Mouse (Mus musculus): ENCODE data around the gene BC004004. TPM values are rescaled to one million over a fixed set of nuclear protein-coding genes. Genes with fewer than 3 reads are reported as not detected.
"Not testable (repeated sequence)": the region's sequence is repeated elsewhere in the genome, so short reads cannot be mapped to it uniquely, and the experiment has no call there.

BC004004 gene
- polyA plus RNA-seq, 1 experiment from 2014 or later = 99.1 TPM

- WGBS = 52% methylated on average over 3 of the region's 3 CpGs
- no peak for ATAC-seq
- H3K27ac ChIP-seq = no peak overlapping the region
Observed at GRCm38 (mm10) chr17:29316891-29317290, 48.3 kb downstream of the BC004004 start.

DNA sequence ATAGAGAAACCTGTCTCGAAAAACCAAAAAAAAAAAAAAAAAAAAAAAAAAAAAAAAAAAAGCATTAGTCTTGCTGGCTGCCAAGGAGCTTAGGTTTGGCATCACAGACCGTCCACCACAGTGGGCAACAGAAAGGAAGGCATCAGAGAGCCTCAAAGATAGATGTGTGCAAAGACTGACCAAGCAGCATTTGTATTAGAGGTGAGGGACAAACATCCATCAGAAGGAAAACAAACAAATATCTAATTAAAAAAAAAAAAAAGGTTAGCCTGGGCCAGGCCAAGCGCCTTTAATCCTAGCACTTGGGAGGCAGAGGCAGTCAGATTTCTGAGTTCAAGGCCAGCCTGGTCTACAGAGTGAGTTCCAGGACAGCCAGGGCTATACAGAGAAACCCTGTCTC, 48.8 kb downstream of the BC004004 start, which contains the start of gene Pi16:
Gene Pi16, plus strand, starts transcription at position 301 of the 400 bp plus-strand sequence.
- ATAC-seq; H3K9ac ChIP-seq (replicated peaks); H3K4me3 ChIP-seq (replicated peaks); H3K36me3 ChIP-seq; H3K4me2 ChIP-seq (replicated peaks); H3K27ac ChIP-seq; H3K9me3 ChIP-seq: not testable (repeated sequence)
- Histone ChIP-seq H3K4me1 (replicated peaks) (peaks cover 19% of the 10 kb centered on the region), H3K27me3 (peaks cover 23% of the 10 kb centered on the region)
- WGBS = 88% methylated on average over 3 of the region's 3 CpGs

More at GRCm38 (mm10) chr17:29316891-29317290, 48.3 kb downstream of the BC004004 start:
- H3K9me3 ChIP-seq = 0 out of 2 replicates have a peak, but pooled peaks cover 3% of the 10 kb centered on the region
- H3K4me2 ChIP-seq (replicated peaks) = no peak overlapping the region
- H3K27me3 ChIP-seq = peaks cover 18% of the 10 kb centered on the region
- no peaks in the 10 kb centered on the region for H3K36me3 ChIP-seq
- H3K9ac ChIP-seq (replicated peaks) = no peak overlapping the region
- H3K4me1 ChIP-seq (replicated peaks) = peaks cover 15% of the 10 kb centered on the region; the same call in 1 of the 2 replicates
- H3K4me3 ChIP-seq (replicated peaks) = no peak overlapping the region

- no peak for ATAC-seq
- 53% methylated on average over 6 of the region's 6 CpGs for WGBS
- H3K27ac ChIP-seq = no peak overlapping the region
- H3K9me3 ChIP-seq = no peaks in the 10 kb centered on the region
- no peak overlapping the region for H3K4me2 ChIP-seq (replicated peaks)
- peaks cover 24% of the 10 kb centered on the region for H3K4me1 ChIP-seq (replicated peaks)
- no peaks in the 10 kb centered on the region for H3K36me3 ChIP-seq
- no peak overlapping the region for H3K9ac ChIP-seq (replicated peaks)
- H3K4me3 ChIP-seq (replicated peaks) = no peak overlapping the region
- peaks cover 32% of the 10 kb centered on the region for H3K27me3 ChIP-seq
Observed at GRCm38 (mm10) chr17:29318731-29319250, 50.2 kb downstream of the BC004004 start.

DNA sequence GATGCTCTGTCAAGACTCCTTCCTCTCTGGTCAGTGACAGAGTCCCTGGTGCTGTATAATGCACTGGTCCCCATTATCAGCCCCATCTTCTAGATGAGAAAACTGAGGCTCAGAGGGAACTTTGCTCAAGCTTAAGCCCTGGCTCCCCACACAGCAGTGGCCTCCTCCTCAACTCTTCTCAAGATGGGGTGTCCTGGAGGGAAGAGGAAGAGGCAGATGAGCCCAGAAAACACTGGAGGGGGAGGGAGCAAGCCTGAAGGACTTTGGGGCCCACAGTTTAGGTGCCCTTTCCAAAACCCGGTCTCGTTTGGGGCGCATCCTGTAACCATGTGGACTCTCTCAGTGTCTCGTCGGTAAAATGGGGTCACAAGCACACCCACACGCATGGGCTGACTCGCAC, 50.9 kb downstream of the BC004004 start:
- no peak for ATAC-seq
- Histone ChIP-seq H3K36me3 (no peaks in the 10 kb centered on the region), H3K9me3 (no peaks in the 10 kb centered on the region), H3K9ac (replicated peaks) (no peak overlapping the region), H3K27ac (no peak overlapping the region), H3K4me3 (replicated peaks) (no peak overlapping the region), H3K27me3 (peaks cover 32% of the 10 kb centered on the region), H3K4me2 (replicated peaks) (no peak overlapping the region), H3K4me1 (replicated peaks) (peaks cover 24% of the 10 kb centered on the region)
- 89% methylated on average over 7 of the region's 7 CpGs for WGBS

GRCm38 (mm10) chr17:29319881-29320639, 51.5 kb downstream of the BC004004 start:
- Histone ChIP-seq H3K4me1 (replicated peaks) (peaks cover 24% of the 10 kb centered on the region), H3K27me3 (peaks cover 32% of the 10 kb centered on the region), H3K27ac (no peak overlapping the region), H3K4me2 (replicated peaks) (no peak overlapping the region), H3K9ac (replicated peaks) (no peak overlapping the region), H3K9me3 (no peaks in the 10 kb centered on the region), H3K4me3 (replicated peaks) (no peak overlapping the region), H3K36me3 (no peaks in the 10 kb centered on the region)
- WGBS = 72% methylated on average over 8 of the region's 8 CpGs
- no peak for ATAC-seq

DNA sequence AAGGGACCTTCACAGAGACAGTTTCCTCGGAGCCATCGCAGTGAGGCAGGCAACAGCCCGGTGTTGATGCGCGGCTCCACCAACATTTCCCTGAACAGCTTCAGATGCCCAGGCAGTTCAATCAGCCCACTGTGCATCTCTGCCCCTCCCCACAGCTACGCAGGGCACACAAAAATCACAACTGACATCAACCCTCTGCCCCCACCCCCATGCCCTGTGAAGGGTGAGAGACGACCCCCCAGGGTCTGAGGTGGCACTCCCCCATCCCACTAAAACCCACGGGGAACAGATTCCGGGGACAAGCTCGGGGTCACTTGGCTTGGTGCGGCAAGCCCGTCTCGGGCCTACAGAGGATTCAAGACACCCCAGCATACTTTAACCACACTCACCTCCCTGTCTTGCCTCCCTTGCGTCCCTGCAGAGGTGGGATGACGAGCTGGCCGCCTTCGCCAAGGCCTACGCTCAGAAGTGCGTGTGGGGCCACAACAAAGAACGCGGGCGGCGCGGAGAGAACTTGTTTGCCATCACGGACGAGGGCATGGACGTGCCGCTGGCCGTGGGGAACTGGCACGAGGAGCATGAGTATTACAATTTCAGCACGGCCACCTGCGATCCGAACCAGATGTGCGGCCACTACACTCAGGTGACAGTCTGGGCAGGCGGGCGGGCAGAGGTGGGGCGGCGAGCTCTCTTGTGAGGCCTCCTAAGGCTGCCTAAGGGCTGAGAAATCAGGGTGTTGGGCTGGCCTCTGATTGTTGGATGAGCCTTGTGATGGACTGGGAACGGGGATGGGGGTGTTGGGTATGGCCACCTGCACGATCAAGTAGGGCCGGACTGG, 53.4 kb downstream of the BC004004 start:
- peak overlapping the region; percentile 10; the same call in 1 of the 2 replicates for H3K9ac ChIP-seq (replicated peaks)

GRCm38 (mm10) chr17:29322603-29322962, 54.0 kb downstream of the BC004004 start:
- H3K36me3 ChIP-seq = no peaks in the 10 kb centered on the region
- H3K4me1 ChIP-seq (replicated peaks) = peaks cover 42% of the 10 kb centered on the region
- no peak overlapping the region for H3K27ac ChIP-seq
- 21% methylated on average over 18 of the region's 18 CpGs for WGBS
- H3K27me3 ChIP-seq = peaks cover 32% of the 10 kb centered on the region
- no peak overlapping the region for H3K4me3 ChIP-seq (replicated peaks)
- H3K9ac ChIP-seq (replicated peaks) = no peak overlapping the region; the same call in 1 of the 2 replicates
- H3K9me3 ChIP-seq = no peaks in the 10 kb centered on the region
- no peak overlapping the region for H3K4me2 ChIP-seq (replicated peaks)
- no peak for ATAC-seq

More for the DNA sequence above, 53.4 kb downstream of the BC004004 start:
- H3K4me3 ChIP-seq (replicated peaks) = peak overlapping the region; percentile 2; the same call in 1 of the 2 replicates
- peaks cover 36% of the 10 kb centered on the region for H3K4me1 ChIP-seq (replicated peaks)
- 15% methylated on average over 41 of the region's 41 CpGs for WGBS
- no peaks in the 10 kb centered on the region for H3K36me3 ChIP-seq
- ATAC-seq = no peak
- H3K9me3 ChIP-seq = no peaks in the 10 kb centered on the region
- no peak overlapping the region for H3K27ac ChIP-seq
- 0 out of 2 replicates have a peak overlapping the region, but pooled peaks have one; percentile 19 for H3K4me2 ChIP-seq (replicated peaks)
- peaks cover 32% of the 10 kb centered on the region for H3K27me3 ChIP-seq

DNA sequence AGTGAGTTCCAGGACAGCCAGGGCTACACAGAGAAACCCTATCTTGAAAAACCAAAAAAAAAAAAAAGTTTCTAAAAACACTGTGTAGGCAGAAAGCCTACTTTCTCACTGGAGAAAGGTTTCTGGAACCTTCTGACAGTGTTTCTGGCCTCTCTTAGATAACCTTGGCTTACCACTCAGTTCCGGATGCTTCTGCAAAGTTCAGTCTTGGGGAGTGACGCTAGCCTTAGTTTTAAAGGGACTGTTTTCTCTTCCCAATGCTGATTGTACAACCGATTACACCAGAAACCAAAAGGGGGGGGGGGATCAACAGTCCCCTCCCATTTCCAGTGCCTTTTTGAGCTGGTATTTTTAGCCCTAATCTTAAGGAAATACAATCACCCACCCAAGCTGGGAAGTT, 55.0 kb downstream of the BC004004 start:
- no peak overlapping the region for H3K27ac ChIP-seq
- H3K9ac ChIP-seq (replicated peaks) = no peak overlapping the region
- no peaks in the 10 kb centered on the region for H3K9me3 ChIP-seq
- H3K36me3 ChIP-seq = no peaks in the 10 kb centered on the region
- WGBS = 89% methylated on average over 3 of the region's 3 CpGs
- ATAC-seq = no peak
- H3K4me2 ChIP-seq (replicated peaks) = no peak overlapping the region
- H3K4me3 ChIP-seq (replicated peaks) = no peak overlapping the region
- peaks cover 32% of the 10 kb centered on the region for H3K27me3 ChIP-seq
- peaks cover 44% of the 10 kb centered on the region for H3K4me1 ChIP-seq (replicated peaks)

DNA sequence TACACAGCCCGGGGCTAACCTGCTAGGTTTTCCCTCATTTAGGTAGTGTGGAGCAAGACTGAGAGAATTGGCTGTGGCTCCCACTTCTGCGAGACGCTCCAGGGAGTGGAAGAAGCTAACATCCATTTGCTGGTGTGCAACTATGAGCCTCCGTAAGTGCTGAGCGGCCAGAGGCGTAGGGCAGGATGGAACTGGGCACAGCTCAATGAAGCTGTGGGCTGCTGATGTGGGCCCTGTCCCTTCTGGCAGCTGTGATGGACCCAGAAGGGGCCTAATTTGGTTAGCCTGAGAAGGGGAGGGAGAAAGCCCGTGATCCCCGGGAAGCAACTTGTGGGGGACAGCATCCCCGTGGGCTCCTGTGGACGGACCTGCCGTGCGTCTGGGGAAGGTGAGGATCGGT, 57.2 kb downstream of the BC004004 start:
- H3K27me3 ChIP-seq = peaks cover 24% of the 10 kb centered on the region
- peak overlapping the region; percentile 56 for H3K9ac ChIP-seq (replicated peaks)
- H3K4me2 ChIP-seq (replicated peaks) = peak overlapping the region; percentile 60
- H3K27ac ChIP-seq = peak overlapping the region; percentile 79; the same call in 1 of the 2 replicates
- WGBS = 39% methylated on average over 13 of the region's 13 CpGs
- H3K9me3 ChIP-seq = no peaks in the 10 kb centered on the region
- peaks cover 41% of the 10 kb centered on the region for H3K4me1 ChIP-seq (replicated peaks)
- ATAC-seq = no peak
- peaks cover 9% of the 10 kb centered on the region; the same call in 1 of the 2 replicates for H3K36me3 ChIP-seq
- H3K4me3 ChIP-seq (replicated peaks) = no peak overlapping the region

GRCm38 (mm10) chr17:29326531-29327529, 58.2 kb downstream of the BC004004 start:
- H3K4me3 ChIP-seq (replicated peaks) = peak overlapping the region; percentile 31
- H3K27ac ChIP-seq = peak overlapping the region; percentile 79
- H3K36me3 ChIP-seq = peaks cover 18% of the 10 kb centered on the region
- ATAC-seq = peak; percentile 76
- H3K4me1 ChIP-seq (replicated peaks) = peaks cover 47% of the 10 kb centered on the region
- WGBS = 7% methylated on average over 52 of the region's 52 CpGs
- peak overlapping the region; percentile 56 for H3K9ac ChIP-seq (replicated peaks)
- H3K9me3 ChIP-seq = no peaks in the 10 kb centered on the region
- H3K27me3 ChIP-seq = peaks cover 14% of the 10 kb centered on the region
- peak overlapping the region; percentile 60 for H3K4me2 ChIP-seq (replicated peaks)

DNA sequence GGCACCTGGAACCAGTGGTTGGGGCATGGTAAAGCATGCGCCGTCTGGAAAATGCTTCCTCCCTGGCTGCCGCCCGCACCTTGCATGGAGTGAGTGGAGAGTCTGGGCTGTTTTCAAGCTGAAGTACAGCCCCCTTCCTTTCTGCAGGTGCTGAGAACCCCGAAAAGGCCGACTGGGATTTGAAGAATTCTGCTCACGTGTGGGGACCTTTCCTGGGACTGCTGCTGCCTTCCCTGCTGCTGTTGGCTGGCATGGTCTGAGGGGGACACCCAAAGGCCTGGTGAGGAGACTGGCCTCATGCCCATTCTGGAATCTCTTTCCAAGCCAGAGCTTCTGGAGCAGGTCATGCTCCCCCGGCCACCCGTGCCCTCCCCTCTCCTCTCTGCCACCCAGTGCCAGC, 59.1 kb downstream of the BC004004 start:
- Histone ChIP-seq H3K9ac (replicated peaks) (0 out of 2 replicates have a peak overlapping the region, but pooled peaks have one; percentile 56), H3K4me2 (replicated peaks) (0 out of 2 replicates have a peak overlapping the region, but pooled peaks have one; percentile 60), H3K36me3 (peaks cover 26% of the 10 kb centered on the region), H3K27ac (peak overlapping the region; percentile 79; the same call in 1 of the 2 replicates), H3K4me1 (replicated peaks) (peaks cover 46% of the 10 kb centered on the region), H3K4me3 (replicated peaks) (no peak overlapping the region), H3K9me3 (no peaks in the 10 kb centered on the region), H3K27me3 (peaks cover 6% of the 10 kb centered on the region)
- WGBS = 83% methylated on average over 9 of the region's 9 CpGs
- ATAC-seq = no peak

Measured in midbrain, embryonic 13.5 days (tissue).